Mouse (Mus musculus) heart, embryonic 13.5 days (tissue): ENCODE results near the gene Gm15085. TPM values are rescaled to one million over a fixed set of nuclear protein-coding genes. Genes with fewer than 3 reads are reported as not detected.
"Not testable (repeated sequence)": the region's sequence is repeated elsewhere in the genome, so short reads cannot be mapped to it uniquely, and the experiment has no call there.

Experiments
- ATAC-seq: fragments of 200-750 bp; cut with Nextera tagmentation; 2 replicates; pipeline ENCODE4 v1.8.0; 2017; ENCODE audit warnings: moderate TSS enrichment; ENCODE audit not compliant: insufficient number of reproducible peaks, low FRiP score, low TSS enrichment; ENCODE audit errors: extremely low read depth
- H3K27ac ChIP-seq: fragments of 300-500 bp; sonication (generic); replicated peaks from 2 replicates; pipeline ENCODE4 v1.5.1; 2015; ENCODE audit warnings: moderate library complexity, mild to moderate bottlenecking, inconsistent platforms
- H3K27me3 ChIP-seq: fragments of 300-500 bp; sonication (generic); replicated peaks from 2 replicates; pipeline ENCODE4 v1.6.1; 2015; ENCODE audit warnings: mild to moderate bottlenecking, inconsistent platforms
- H3K36me3 ChIP-seq: fragments of 300-500 bp; sonication (generic); 2 replicates; pipeline ENCODE4 v1.6.1; 2015; ENCODE audit warnings: mild to moderate bottlenecking, inconsistent platforms
- H3K4me1 ChIP-seq: fragments of 300-500 bp; sonication (generic); 2 replicates; pipeline ENCODE4 v1.6.1; 2015; ENCODE audit warnings: inconsistent platforms
- H3K4me2 ChIP-seq: fragments of 300-500 bp; sonication (generic); 2 replicates; pipeline ENCODE4 v1.6.1; 2015; ENCODE audit warnings: inconsistent platforms, mild to moderate bottlenecking, moderate library complexity
- H3K4me3 ChIP-seq: fragments of 300-500 bp; sonication (generic); 2 replicates; pipeline ENCODE4 v1.5.1; 2015; ENCODE audit warnings: moderate library complexity, mild to moderate bottlenecking, inconsistent platforms
- H3K9ac ChIP-seq: fragments of 300-500 bp; sonication (generic); 2 replicates; pipeline ENCODE4 v1.6.1; 2015; ENCODE audit warnings: inconsistent platforms, mild to moderate bottlenecking, moderate library complexity
- H3K9me3 ChIP-seq: fragments of 300-500 bp; sonication (generic); 2 replicates; pipeline ENCODE4 v1.6.1; 2016; ENCODE audit warnings: inconsistent platforms
- WGBS: fragments of 180-500 bp; shearing (Covaris S2); methylation state at CpG from one replicate; pipeline ENCODE4 v1.1.7; 2015; ENCODE audit warnings: mixed read lengths; 5-methylcytosine and 5-hydroxymethylcytosine counted together
- polyA plus RNA-seq: library from polyadenylated mRNA; unstranded; fragments of >200 nt; fragmentation: Nextera tagmentation; extraction: Ambion mirVana; gene quantifications from 2 replicates; pipeline ENCODE4 v1.2.1, GENCODE M21; 2015

Gm15085 gene
- polyA plus RNA-seq: not detected in 2 replicates

DNA sequence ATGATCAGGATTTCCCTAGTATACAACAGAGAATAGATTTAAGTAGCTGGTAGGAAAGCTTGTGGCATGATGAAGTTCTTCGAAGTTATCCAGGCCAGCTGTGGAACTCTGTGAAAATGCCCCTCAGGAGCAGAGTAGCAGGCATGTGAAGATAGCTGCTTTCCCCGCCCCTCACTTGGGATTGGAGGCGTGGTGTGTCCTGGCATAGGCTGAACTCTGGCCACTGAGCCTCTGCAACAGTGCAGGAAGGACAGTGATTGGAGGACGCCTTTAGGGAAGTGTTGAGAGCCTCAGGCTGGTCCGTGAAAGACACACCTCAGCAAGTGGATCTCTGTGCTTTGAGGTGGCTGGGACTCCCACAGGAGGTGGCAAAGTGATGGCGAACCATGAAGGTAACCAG, at the start of gene Gm15085:
TSS of gene Gm15085 (plus strand) at position 301 of the 400 bp plus-strand sequence.
- H3K4me2 ChIP-seq, H3K4me1 ChIP-seq, H3K36me3 ChIP-seq, H3K27ac ChIP-seq, H3K4me3 ChIP-seq, H3K27me3 ChIP-seq, ATAC-seq, H3K9ac ChIP-seq, H3K9me3 ChIP-seq: not testable (repeated sequence)
- no CpG with 5 or more reads among the region's 6 CpGs for WGBS

Other genes starting within 250 kb of the Gm15085 start
- not detected in 2 replicates for gene Gm15093, start 175.2 kb upstream of the Gm15085 start, polyA plus RNA-seq
- gene Gm10439, start 147.0 kb downstream of the Gm15085 start, polyA plus RNA-seq: not detected in 2 replicates